Mouse (Mus musculus): ENCODE results near the gene Gata1. TPM values are rescaled to one million over a fixed set of nuclear protein-coding genes. Genes with fewer than 3 reads are reported as not detected.
"Not testable (repeated sequence)": the region's sequence is repeated elsewhere in the genome, so short reads cannot be mapped to it uniquely, and the experiment has no call there.

The Gata1 gene
- polyA plus RNA-seq (2015; fragmentation: Nextera tagmentation; extraction: Ambion mirVana) = 3.1 TPM in 1 of 2 replicates, not detected in the other

GRCm38 (mm10) chrX:7977892-7978291, at the start of gene Gata1:
Gene Gata1 (minus strand): TSS chrX:7978071.
- Histone ChIP-seq H3K36me3 (no peaks in the 10 kb centered on the region), H3K4me2 (no peak within 1 kb of the TSS), H3K9me3 (replicated peaks) (no peaks in the 10 kb centered on the region), H3K4me1 (no peaks in the 10 kb centered on the region), H3K9ac (replicated peaks) (no peak within 1 kb of the TSS), H3K4me3 (replicated peaks) (no peak within 1 kb of the TSS), H3K27ac (replicated peaks) (no peak within 1 kb of the TSS), H3K27me3 (replicated peaks) (no peaks in the 10 kb centered on the region)
- WGBS = 92% methylated on average over 11 of the region's 11 CpGs
- ATAC-seq (ENCODE audit: low FRiP score) = no peak

GRCm38 (mm10) chrX:8026811-8027210, 48.9 kb upstream of the Gata1 start:
- H3K4me2 ChIP-seq = no peak overlapping the region
- 76% methylated on average over 4 of the region's 4 CpGs for WGBS
- ATAC-seq (ENCODE audit: low FRiP score) = no peak

GRCm38 (mm10) chrX:8024795-8025194, 46.9 kb upstream of the Gata1 start:
- H3K36me3 ChIP-seq = no peaks in the 10 kb centered on the region

More at GRCm38 (mm10) chrX:8026811-8027210, 48.9 kb upstream of the Gata1 start:
- H3K9ac ChIP-seq (replicated peaks) = no peak overlapping the region
- H3K9me3 ChIP-seq (replicated peaks) = no peaks in the 10 kb centered on the region
- H3K27ac ChIP-seq (replicated peaks) = no peak overlapping the region
- no peaks in the 10 kb centered on the region for H3K4me1 ChIP-seq
- no peaks in the 10 kb centered on the region for H3K27me3 ChIP-seq (replicated peaks)
- H3K36me3 ChIP-seq = no peaks in the 10 kb centered on the region
- H3K4me3 ChIP-seq (replicated peaks) = no peak overlapping the region

GRCm38 (mm10) chrX:8020111-8020778, 42.4 kb upstream of the Gata1 start:
- no peak for ATAC-seq (ENCODE audit: low FRiP score)
- H3K36me3 ChIP-seq = no peaks in the 10 kb centered on the region

More at GRCm38 (mm10) chrX:8024795-8025194, 46.9 kb upstream of the Gata1 start:
- Histone ChIP-seq H3K9me3 (replicated peaks) (no peaks in the 10 kb centered on the region), H3K4me1 (no peaks in the 10 kb centered on the region), H3K27ac (replicated peaks) (no peak overlapping the region), H3K27me3 (replicated peaks) (no peaks in the 10 kb centered on the region), H3K9ac (replicated peaks) (no peak overlapping the region), H3K4me2 (no peak overlapping the region), H3K4me3 (replicated peaks) (no peak overlapping the region)
- 78% methylated on average over 2 of the region's 2 CpGs for WGBS
- ATAC-seq (ENCODE audit: low FRiP score) = no peak

GRCm38 (mm10) chrX:8018286-8018685, 40.4 kb upstream of the Gata1 start, which contains the start of gene Glod5:
Gene Glod5 (minus strand): TSS chrX:8018492.
- no peaks in the 10 kb centered on the region for H3K27me3 ChIP-seq (replicated peaks)
- no peak within 1 kb of the TSS for H3K4me3 ChIP-seq (replicated peaks)
- no peak within 1 kb of the TSS for H3K9ac ChIP-seq (replicated peaks)
- H3K4me1 ChIP-seq = no peaks in the 10 kb centered on the region
- 66% methylated on average over 2 of the region's 2 CpGs for WGBS
- H3K27ac ChIP-seq (replicated peaks) = no peak within 1 kb of the TSS
- no peaks in the 10 kb centered on the region for H3K9me3 ChIP-seq (replicated peaks)
- H3K36me3 ChIP-seq = no peaks in the 10 kb centered on the region
- H3K4me2 ChIP-seq = no peak within 1 kb of the TSS
- ATAC-seq (ENCODE audit: low FRiP score) = no peak

More at GRCm38 (mm10) chrX:8020111-8020778, 42.4 kb upstream of the Gata1 start:
- H3K27ac ChIP-seq (replicated peaks) = no peak overlapping the region
- WGBS = 68% methylated on average over 2 of the region's 2 CpGs
- no peak overlapping the region for H3K4me3 ChIP-seq (replicated peaks)
- no peaks in the 10 kb centered on the region for H3K4me1 ChIP-seq
- H3K9ac ChIP-seq (replicated peaks) = no peak overlapping the region
- H3K4me2 ChIP-seq = no peak overlapping the region
- no peaks in the 10 kb centered on the region for H3K27me3 ChIP-seq (replicated peaks)
- no peaks in the 10 kb centered on the region for H3K9me3 ChIP-seq (replicated peaks)

GRCm38 (mm10) chrX:8017142-8017541, 39.3 kb upstream of the Gata1 start:
- H3K4me1 ChIP-seq = no peaks in the 10 kb centered on the region
- H3K27me3 ChIP-seq (replicated peaks) = no peaks in the 10 kb centered on the region
- no peak overlapping the region for H3K9ac ChIP-seq (replicated peaks)
- no peak overlapping the region for H3K4me2 ChIP-seq
- H3K4me3 ChIP-seq (replicated peaks) = no peak overlapping the region
- H3K27ac ChIP-seq (replicated peaks) = no peak overlapping the region
- no peaks in the 10 kb centered on the region for H3K36me3 ChIP-seq
- 10% methylated on average over 5 of the region's 5 CpGs for WGBS
- ATAC-seq (ENCODE audit: low FRiP score) = no peak
- no peaks in the 10 kb centered on the region for H3K9me3 ChIP-seq (replicated peaks)

DNA sequence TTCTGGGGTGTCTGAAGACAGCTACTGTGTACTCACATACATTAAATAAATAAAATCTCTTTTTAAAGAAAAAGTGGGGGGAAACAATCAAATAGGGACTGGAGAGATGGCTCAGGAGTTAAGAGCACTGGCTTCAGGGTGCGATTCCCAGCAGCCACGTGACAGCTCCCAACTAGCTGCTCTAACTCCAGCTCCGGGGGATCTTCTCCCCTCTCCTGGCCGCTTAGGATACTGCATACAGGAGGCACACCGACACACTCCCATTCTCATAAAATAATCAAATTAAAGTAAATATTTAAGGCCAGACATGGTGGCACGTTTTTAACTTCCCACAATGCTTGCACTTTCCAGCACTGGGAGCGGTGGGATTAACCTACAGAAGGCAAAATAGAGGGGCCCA, 37.8 kb upstream of the Gata1 start:
- not testable (repeated sequence) for H3K36me3 ChIP-seq; H3K4me2 ChIP-seq; H3K4me3 ChIP-seq (replicated peaks); H3K4me1 ChIP-seq; H3K9ac ChIP-seq (replicated peaks); ATAC-seq (ENCODE audit: low FRiP score); H3K27ac ChIP-seq (replicated peaks); H3K9me3 ChIP-seq (replicated peaks); H3K27me3 ChIP-seq (replicated peaks)
- WGBS = 36% methylated on average over 7 of the region's 7 CpGs

DNA sequence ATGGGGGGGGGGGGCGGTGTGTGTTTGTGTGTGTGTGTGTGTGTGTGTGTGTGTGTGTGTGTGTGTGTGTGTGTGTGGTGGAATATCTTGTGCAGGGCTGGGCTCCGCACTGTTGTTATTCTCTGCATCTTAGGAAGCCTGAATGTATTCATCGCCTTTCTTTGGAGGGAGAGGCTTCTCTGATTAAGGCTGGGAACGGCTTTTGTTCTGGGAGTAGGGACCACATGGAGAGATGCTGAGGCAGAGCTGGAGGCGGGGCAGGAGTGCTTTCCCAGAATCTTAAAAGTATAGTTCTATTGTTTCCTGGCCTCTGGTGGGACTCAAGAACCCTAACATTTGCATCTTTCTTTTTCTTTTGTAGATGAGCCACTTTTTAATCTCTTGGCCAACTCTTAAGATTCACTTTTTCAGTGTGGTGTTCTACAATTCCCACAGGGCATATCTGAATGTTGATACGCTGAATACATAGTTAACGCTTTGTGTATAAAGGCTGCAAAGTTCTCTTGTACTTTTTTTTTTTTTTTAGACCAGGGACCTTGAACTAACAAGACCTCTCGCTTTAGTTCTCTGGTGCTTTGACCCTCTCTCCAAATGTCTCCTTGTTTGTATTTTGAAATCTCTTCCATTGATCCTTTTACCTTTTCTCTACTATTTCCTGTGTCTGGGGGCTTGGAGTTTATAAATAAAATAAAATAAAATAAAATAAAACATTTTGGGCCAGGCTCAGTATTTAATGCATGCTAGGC, 35.9 kb upstream of the Gata1 start:
- Histone ChIP-seq H3K4me1 (no peaks in the 10 kb centered on the region), H3K27me3 (replicated peaks) (no peaks in the 10 kb centered on the region), H3K9ac (replicated peaks) (no peak overlapping the region), H3K27ac (replicated peaks) (no peak overlapping the region), H3K4me2 (no peak overlapping the region), H3K4me3 (replicated peaks) (no peak overlapping the region), H3K9me3 (replicated peaks) (no peaks in the 10 kb centered on the region), H3K36me3 (no peaks in the 10 kb centered on the region)
- no peak for ATAC-seq (ENCODE audit: low FRiP score)
- 26% methylated on average over 8 of the region's 8 CpGs for WGBS

- Histone ChIP-seq H3K4me1 (no peaks in the 10 kb centered on the region), H3K27ac (replicated peaks) (no peak overlapping the region), H3K36me3 (no peaks in the 10 kb centered on the region), H3K9me3 (replicated peaks) (no peaks in the 10 kb centered on the region), H3K4me3 (replicated peaks) (no peak overlapping the region), H3K9ac (replicated peaks) (no peak overlapping the region), H3K4me2 (no peak overlapping the region), H3K27me3 (replicated peaks) (no peaks in the 10 kb centered on the region)
- WGBS = 17% methylated on average over 2 of the region's 2 CpGs
- ATAC-seq (ENCODE audit: low FRiP score) = no peak
These were observed 35.3 kb upstream of the Gata1 start for GRCm38 (mm10) chrX:8013157-8013556.

- H3K27ac ChIP-seq (replicated peaks); H3K27me3 ChIP-seq (replicated peaks); H3K4me1 ChIP-seq; H3K36me3 ChIP-seq; H3K9ac ChIP-seq (replicated peaks); H3K4me3 ChIP-seq (replicated peaks); ATAC-seq (ENCODE audit: low FRiP score); H3K4me2 ChIP-seq; H3K9me3 ChIP-seq (replicated peaks): not testable (repeated sequence)
- 86% methylated on average over 4 of the region's 4 CpGs for WGBS
These were observed 31.5 kb upstream of the Gata1 start for GRCm38 (mm10) chrX:8009356-8009755.

DNA sequence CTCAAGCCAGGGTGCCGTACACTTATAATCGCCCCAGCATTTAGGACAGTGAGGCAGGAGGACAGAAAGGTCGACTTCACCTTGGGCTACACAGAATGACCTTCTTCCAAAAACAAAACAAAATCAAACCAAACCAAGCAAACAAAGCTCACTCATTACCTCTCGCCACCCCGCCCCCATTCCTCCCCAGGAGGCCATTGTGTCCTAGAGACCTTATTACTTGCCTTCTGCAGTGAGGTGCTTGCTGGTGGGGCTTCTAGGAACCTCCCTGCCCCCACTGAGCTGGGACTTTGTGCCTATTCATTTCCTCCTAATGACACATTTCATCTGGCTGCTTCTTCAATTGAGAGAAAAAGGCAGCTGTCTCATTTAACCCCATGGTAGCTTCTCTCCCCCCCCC, 30.7 kb upstream of the Gata1 start:
- no peak for ATAC-seq (ENCODE audit: low FRiP score)
- Histone ChIP-seq H3K4me2 (no peak overlapping the region), H3K9me3 (replicated peaks) (no peaks in the 10 kb centered on the region), H3K36me3 (no peaks in the 10 kb centered on the region), H3K4me1 (no peaks in the 10 kb centered on the region), H3K9ac (replicated peaks) (no peak overlapping the region), H3K27ac (replicated peaks) (no peak overlapping the region), H3K27me3 (replicated peaks) (no peaks in the 10 kb centered on the region), H3K4me3 (replicated peaks) (no peak overlapping the region)
- WGBS = 32% methylated on average over 5 of the region's 5 CpGs

DNA sequence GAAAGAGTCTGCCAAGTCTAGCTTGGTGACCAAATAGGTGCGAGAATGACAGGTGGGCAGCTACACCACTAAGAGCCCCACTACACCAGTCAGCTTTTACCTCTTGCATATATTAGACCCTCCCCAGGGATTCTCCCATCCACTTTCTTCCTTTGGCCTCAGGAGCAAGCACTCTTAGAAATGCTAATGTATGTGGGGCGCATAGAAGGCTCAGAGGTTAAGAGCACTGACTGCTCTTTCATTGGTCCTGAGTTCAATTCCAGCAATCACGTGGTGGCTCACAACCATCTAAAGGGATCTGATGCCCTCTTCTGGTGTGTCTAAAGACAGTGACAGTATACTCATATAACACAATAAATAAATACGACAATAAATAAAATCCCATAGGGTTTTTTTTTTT, 25.1 kb upstream of the Gata1 start:
- H3K4me1 ChIP-seq = no peaks in the 10 kb centered on the region
- no peak overlapping the region for H3K4me2 ChIP-seq
- no peaks in the 10 kb centered on the region for H3K36me3 ChIP-seq
- ATAC-seq (ENCODE audit: low FRiP score) = no peak
- no peaks in the 10 kb centered on the region for H3K9me3 ChIP-seq (replicated peaks)
- no peak overlapping the region for H3K4me3 ChIP-seq (replicated peaks)
- 44% methylated on average over 4 of the region's 4 CpGs for WGBS
- no peak overlapping the region for H3K9ac ChIP-seq (replicated peaks)
- H3K27me3 ChIP-seq (replicated peaks) = no peaks in the 10 kb centered on the region
- no peak overlapping the region for H3K27ac ChIP-seq (replicated peaks)
